ENCODE assay signal across 8 mouse cellular contexts in the genomic region with DNA sequence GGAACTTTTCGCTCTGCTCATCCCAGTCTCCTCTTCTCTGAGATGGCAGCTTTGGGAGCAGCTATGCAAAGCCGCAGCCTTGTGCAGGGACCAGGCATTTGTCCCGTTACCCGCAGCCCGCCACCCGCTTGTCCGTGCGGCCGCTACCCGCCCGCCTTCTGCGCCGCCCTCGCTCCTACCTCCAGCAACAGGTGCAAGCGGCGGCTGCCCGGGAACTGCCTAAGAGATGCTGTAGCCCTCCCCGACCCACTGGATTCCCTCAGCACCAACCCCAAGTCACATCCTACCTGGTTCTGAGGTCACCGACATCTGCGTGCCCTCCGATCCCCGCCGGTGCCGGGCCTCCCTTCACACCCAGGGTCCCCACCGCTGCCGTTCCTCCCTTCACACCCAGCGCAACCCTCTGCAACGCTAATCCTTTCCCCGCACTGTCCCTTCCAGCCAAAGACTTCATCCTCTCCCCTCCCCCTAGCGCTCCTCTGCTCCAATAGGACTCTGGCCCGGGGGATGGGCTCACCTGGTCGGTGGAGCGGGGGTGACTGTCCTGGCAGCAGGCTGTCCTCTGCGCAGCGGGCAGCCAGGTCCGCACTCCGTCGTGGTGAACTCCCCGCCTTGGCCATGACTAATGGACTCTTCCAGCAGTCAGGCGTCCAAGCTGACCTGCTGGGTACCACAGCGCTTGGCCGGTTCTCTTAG. TPM values are rescaled to one million over a fixed set of nuclear protein-coding genes. Genes with fewer than 3 reads are reported as not detected.
DNase-seq lines count a peak whose midpoint lies in the region; ATAC-seq lines count a peak whose summit lies in the region.

A gene (minus strand): TSS at position 435 of the 696 bp plus-strand sequence.

- H3K36me3 ChIP-seq in hindbrain, embryonic 13.5 days = no peaks in the 10 kb centered on the region

- no peaks in the 10 kb centered on the region for H3K27me3 ChIP-seq in hindbrain, embryonic 13.5 days

- H3K4me2 ChIP-seq in hindbrain, embryonic 13.5 days = peak within 1 kb of the TSS; percentile 92

- H3K4me3 ChIP-seq in hindbrain, embryonic 13.5 days = peak within 1 kb of the TSS; percentile 59

- H3K4me1 ChIP-seq in hindbrain, embryonic 13.5 days (replicated peaks) = peaks cover 20% of the 10 kb centered on the region

- H3K9me3 ChIP-seq in hindbrain, embryonic 13.5 days = no peaks in the 10 kb centered on the region

- under 1% methylated on average over 42 of the region's 42 CpGs for WGBS in hindbrain, embryonic 13.5 days

- peak; percentile 99 for DNase-seq in Muller cell, postnatal 12 days (ENCODE audit: inconsistent ontology term)
- peak; percentile 86 for DNase-seq in cerebellum, adult 9-11 months
- DNase-seq in forelimb bud, embryonic 11.5 days (ENCODE audit: low read depth, low spot score) = peak; percentile 85
- DNase-seq in left cerebral cortex, adult 11 months (ENCODE audit: low spot score) = peak; percentile 30
- DNase-seq in lung, postnatal 10 days = peak; percentile 52
- DNase-seq in retina, embryonic 14.5 days (ENCODE audit: low spot score) = peak; percentile 97
- no peak for DNase-seq in adipocyte (ENCODE audit: low spot score)

- peak within 1 kb of the TSS; percentile 76 for H3K9ac ChIP-seq in hindbrain, embryonic 13.5 days

- H3K27ac ChIP-seq in hindbrain, embryonic 13.5 days = peak within 1 kb of the TSS; percentile 64

- peak; percentile 98 for ATAC-seq in hindbrain, embryonic 13.5 days (ENCODE audit: low FRiP score)

RNA-seq across cellular contexts. Expression of the gene that starts here (rescaled TPM):
- 19.1 and 22.0 TPM in 2 replicates for polyA plus RNA-seq in hindbrain, embryonic 13.5 days (2015; fragmentation: Nextera tagmentation; extraction: Ambion mirVana)
